Mouse (Mus musculus) gastrocnemius, adult 18-20 months (tissue): Measurements from ENCODE around the gene Cab39l. TPM values are rescaled to one million over a fixed set of nuclear protein-coding genes. Genes with fewer than 3 reads are reported as not detected.
A peak's percentile ranks its signal among the peaks of the same experiment; 100 is the strongest.
"Not testable (repeated sequence)": the region's sequence is repeated elsewhere in the genome, so short reads cannot be mapped to it uniquely, and the experiment has no call there.

Experiments used
- DNase-seq: peaks from one replicate; pipeline ENCODE4 v3.0.0; 2021; ENCODE audit warnings: low spot score
- long read RNA-seq, 2 experiments: library from polyadenylated mRNA; stranded (forward); transcript quantifications; one replicate each; pipeline ENCODE4 v2.0.0; 2021
- total RNA-seq, 2 experiments: library from RNA; stranded (reverse); gene quantifications; 2 replicates each; pipeline ENCODE4 v1.2.3; 2021

The Cab39l gene
- 10 to 100 TPM; 22.5 to 23.6 TPM for total RNA-seq
- long read RNA-seq, experiment 1, transcript Cab39l-201 (11 exons, 3,037 nt), result major isoform, 14 of 60 reads
- long read RNA-seq, experiment 1, partial matches to known transcripts, result 4 of 60 reads
- long read RNA-seq, experiment 1, other reads (novel, unspliced or antisense), result 42 of 60 reads
- long read RNA-seq, experiment 2, transcript Cab39l-201 (11 exons, 3,037 nt), result major isoform, 16 of 50 reads
- long read RNA-seq, experiment 2, partial matches to known transcripts, result 3 of 50 reads
- long read RNA-seq, experiment 2, other reads (novel, unspliced or antisense), result 31 of 50 reads

DNA sequence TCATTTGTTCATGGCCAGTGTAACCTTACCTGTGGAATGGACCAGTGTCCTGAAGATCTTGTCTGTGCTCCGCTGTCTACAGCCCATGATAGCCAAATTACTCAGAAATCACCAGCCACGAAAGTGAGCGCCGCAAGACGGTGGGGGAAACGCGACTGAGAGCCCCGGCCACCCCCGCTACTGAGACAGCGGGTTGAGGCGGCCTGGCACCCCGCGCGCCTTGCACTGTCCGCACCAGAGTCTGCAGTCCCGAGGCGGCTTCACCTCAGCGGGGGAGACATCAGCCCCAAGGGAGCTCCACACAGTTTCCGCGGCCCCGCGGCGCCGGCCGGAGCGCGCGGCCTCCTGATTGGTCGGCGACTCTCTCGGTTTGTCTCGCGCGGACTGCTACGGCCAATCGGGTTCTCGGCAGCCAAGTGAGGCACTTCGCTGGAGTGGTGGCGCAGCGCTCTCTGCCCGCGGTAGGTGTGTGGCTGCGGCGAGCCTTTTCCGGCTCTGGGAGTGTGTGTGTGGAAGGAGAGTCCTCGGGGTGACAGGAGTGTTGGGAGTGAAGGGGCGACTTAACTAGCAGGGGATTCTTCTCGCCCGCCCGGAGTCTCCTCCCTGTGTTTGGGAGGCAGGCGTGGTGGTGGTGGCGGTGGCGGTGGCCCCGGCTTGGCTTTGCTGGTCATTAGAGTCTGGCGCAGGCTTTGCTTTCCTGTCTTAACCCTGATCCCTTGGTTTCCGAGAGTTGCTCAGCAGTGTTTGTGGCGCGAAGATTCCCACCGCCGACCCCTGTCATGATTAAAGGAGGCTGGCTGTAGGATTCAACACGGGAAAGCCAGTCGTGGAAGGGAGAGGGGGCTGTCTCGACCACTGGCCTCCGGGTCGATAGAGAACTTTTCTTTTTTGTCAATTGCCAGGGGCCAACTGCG, at the start of gene Cab39l, which contains the start of gene Setdb2:
TSS of gene Cab39l (plus strand) at position 415 of the 914 bp plus-strand sequence.
TSS of gene Setdb2 (minus strand) at position 327 of the 914 bp plus-strand sequence.
- peak; percentile 95 for DNase-seq

DNA sequence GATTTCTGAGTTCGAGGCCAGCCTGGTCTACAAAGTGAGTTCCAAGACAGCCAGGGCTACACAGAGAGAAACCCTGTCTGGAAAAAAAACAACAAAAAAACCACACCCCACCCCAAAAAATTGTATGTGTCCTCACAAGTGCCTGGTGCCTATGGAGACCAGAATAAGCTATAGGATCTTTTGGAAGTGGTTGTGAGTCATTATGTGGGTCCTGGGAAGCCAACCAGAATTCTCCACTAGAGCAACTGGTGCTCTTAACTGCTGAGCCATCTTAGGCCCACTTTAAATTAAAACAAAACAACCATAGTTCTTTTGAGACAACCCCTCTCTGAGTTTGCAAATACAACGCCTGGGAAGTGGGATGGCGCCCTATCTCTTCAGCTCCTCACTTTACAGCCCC, 45.5 kb upstream of the Cab39l start, which contains the start of gene Phf11c:
TSS of gene Phf11c (minus strand) at position 101 of the 400 bp plus-strand sequence.
- DNase-seq, result no peak

DNA sequence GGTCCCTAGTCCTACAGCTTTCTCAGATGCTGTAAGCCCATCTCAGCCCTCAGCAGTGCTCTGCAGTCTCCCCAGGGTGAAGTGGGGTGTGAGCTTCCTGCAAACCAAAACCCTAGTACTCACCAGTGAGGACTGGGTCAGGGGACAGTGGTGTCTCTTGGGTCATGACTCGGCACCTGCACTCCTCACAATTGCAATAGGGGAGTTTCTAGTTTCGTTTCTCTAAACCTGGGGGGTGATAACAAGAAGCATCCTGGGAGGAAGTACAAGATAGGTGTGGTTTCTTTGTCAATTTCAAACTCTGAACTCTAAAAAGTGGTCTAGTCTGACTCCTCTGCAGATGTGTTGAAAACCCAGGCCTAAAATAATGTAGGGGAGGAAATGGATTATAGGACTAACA, 43.8 kb upstream of the Cab39l start:
- no peak for DNase-seq

DNA sequence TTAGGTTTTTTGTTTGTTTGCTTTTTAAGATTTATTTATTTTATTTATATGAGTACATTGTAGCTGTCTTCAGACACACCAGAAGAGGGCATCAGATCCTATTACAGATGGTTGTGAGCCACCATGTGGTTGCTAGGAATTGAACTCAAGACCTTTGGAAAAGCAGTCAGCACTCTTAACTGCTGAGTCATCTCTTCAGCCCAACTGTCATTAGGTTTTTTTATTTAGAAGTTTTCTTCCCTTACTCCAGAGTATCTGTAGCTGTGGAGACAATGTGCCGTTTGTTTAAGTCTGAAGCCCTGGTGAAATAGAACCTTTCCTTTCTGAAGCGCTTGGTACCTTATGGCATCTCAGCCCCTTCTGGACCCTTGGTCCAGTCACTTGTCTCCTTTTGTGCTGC, 25.8 kb upstream of the Cab39l start:
- DNase-seq, result not testable (repeated sequence)

DNA sequence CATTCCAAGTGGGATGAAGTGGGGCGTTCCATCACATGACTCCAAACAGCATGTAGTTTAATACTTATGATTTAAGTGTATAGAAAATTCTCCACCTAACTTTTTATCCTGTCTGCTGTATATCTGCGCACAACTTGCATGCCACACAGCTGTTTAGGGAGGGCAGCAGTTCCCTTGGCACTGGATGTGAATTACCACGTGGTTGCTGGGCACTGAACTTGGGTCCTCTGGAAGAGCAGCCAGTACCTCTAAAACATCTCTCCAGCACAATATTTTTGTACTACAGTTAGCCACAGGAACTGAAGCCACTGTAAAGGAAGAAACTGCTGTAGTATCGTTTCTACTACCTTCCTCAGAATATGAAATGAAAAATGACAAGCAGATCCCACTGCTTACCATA, 22.6 kb upstream of the Cab39l start:
- DNase-seq, result peak; percentile 7

DNA sequence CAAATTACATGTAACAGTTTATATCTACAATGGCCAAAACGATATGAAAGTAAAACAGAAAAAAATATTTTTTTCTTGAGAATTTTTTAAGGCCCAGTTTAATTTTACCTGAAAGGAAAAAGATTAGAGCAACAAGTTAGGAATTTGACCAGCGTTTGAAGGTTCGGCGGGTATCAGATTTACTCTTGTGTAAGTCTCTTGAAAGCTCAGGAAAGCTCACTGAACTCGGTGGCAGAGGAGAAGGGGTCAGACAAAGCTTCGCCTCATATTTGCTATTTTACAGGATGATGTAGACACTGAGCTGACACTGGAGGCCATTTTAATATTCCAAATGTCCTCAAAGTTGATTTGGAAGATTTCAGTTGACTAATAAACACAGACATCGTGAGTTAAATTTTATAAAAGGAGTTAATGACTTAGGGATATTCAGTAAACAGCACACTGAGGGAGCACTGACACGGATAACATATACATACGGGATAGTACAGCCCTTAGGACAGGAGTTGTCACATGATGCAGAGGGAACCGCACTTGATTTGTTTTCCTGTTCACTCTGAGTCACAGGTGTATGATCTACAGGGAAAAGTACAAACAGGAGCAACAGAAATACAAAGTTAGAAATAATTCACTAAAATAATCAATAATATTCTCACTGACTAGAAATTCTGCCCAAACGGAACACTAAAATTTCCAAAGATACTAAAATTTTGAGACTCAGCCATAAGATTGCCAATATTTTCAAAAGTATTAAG, 17.7 kb upstream of the Cab39l start:
- no peak for DNase-seq

DNA sequence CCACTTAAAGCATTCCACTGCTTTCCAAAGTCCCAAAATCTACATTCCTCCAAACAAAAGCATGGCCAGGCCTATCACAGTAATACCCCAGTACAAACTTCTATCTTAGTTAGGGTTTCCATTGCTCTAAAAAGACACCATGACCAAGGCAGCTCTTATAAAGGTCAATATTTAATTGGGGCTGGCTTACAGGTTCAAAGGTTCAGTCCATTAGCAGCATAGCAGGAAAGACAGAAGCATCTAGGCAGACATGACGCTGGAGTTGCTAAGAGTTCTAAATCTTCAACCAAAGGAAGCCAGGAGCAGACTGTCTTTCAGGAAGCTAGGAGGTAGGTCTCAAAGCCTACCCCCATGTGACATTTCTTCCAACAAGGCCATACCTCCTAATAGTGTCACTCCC, 10.2 kb upstream of the Cab39l start:
- no peak for DNase-seq

DNA sequence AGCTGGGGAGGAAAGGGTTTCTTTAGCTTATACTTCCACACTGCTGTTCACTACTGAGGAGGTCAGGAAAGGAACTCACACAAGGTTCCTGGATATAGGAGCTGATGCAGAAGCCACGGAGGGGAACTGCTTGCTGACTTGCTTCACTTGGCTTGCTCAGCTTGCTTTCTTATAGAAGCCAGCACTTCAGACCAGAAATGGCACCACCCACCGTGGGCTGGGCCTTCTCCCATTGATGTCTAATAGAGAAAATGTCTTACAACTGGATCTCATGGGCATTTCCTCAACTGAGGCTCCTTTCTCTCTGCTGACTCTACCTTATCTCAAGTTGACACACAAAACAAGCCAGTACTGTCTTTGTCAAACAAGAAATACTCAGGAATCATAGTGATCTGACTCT, 6.9 kb upstream of the Cab39l start:
- no peak for DNase-seq

- no peak for DNase-seq
Measured at GRCm38 (mm10) chr14:59435206-59435605, 5.6 kb upstream of the Cab39l start.

DNA sequence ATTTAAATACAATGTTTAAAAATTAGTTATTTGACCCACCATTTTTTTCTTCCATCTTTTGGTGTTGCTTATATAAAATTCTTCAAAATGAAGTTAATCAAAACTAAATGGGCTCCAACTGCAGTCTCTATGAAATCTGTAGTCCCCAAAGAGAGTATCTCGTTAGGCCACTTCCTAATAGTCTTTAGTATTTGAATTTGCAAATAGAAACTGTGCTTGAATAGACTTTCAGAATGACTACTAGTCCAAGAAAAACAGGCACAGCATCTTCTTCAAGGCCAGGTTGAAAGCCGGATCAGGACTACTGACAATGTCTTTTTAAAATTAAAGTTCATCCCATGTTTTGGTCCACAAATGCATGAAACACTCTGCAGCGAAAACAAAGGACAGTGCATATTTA, 3.4 kb upstream of the Cab39l start:
- DNase-seq, result no peak

DNA sequence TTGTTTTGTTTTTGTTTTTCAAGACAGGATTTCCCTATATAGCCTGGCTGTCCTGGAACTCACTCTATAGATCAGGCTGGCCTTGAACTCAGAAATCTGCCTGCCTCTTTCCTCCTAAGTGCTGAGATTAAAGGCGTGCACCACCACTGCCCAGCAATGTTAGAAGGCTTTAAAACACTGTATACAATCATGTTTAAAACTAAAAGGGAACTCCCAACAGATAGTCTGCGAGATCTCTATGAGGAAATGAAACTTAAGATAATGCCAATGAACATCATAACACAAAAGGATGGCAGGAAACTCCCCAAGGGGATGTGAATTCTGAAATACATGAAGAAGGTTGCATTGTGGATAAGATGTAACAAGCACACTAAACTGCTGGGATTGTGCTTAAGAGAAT, 2.3 kb upstream of the Cab39l start:
- no peak for DNase-seq

DNA sequence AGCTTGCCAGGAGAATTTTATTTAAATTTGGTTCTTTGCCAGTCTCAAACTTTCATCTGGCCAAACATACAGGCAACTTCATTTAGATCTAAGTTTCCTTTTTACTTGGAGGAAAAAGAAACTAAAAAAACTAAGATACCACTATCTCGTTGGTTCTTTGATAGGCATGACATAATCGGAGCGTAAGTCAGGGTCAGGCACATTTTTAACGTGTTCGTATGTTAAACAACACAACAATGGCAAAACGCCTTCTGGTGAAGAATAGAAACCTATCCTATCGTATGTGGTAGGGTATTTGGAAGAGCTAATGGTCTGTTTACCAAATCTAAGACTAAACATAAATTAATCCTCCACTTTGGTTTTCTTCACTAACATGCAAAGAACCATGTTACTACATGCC, 733 bp upstream of the Cab39l start:
- DNase-seq, result no peak

GRCm38 (mm10) chr14:59441472-59441805, 667 bp downstream of the Cab39l start:
- DNase-seq, result no peak

GRCm38 (mm10) chr14:59445421-59445820, 4.6 kb downstream of the Cab39l start:
- DNase-seq, result no peak

GRCm38 (mm10) chr14:59447981-59448380, 7.2 kb downstream of the Cab39l start:
- no peak for DNase-seq

GRCm38 (mm10) chr14:59466503-59466902, 25.7 kb downstream of the Cab39l start:
- no peak for DNase-seq

- peak; percentile 15 for DNase-seq
Measured at GRCm38 (mm10) chr14:59467798-59468197, 27.0 kb downstream of the Cab39l start.

DNA sequence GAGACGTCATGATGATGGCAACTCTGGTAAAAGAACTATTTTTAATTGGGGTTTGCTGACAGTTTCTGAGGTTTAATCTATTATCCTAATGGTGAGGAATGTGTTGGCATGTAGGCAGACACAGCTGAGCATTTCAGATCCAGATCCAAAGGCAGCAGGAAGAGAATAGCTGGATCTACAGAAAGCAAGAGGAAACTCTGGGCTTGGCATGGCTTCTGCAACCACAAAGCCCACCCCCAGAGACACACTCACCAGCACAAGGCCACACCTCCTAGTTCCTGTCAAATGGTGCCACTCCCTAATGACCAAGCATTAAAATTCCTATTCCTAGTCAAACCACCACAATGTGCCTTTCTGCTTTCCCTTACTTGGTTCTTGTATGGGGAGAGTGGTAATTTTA, 30.0 kb downstream of the Cab39l start:
- no peak for DNase-seq

- DNase-seq, result peak; percentile 34
Measured at GRCm38 (mm10) chr14:59478699-59479098, 37.9 kb downstream of the Cab39l start.

DNA sequence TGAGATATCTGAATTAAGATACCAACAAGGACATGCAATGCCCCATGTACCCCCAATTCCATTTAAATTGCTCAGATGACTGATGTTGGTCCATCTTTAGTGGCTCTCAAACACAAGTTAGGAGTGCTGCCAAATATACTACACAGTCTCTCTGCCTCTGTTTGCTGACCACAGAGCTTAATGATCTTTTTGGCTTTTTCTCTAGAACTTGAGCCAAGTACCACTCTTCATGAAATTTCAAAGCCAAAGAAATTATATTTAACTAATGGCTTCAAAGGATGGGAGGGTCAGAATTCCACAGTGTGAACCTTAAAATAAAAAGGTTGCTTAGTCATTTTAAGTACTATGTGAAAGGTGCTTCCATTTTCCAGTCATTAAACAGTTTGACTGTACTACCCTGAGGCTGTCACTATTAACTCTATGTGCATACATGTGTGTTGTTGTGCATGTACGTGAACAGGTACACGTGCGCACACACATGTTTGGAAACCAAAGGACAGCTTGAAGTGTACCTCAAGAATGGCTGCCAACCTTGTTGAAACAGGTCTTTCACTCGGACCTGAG, 44.6 kb downstream of the Cab39l start:
- no peak for DNase-seq

- no peak for DNase-seq
Measured at GRCm38 (mm10) chr14:59492376-59492775, 51.6 kb downstream of the Cab39l start.

- DNase-seq, result no peak
Measured at GRCm38 (mm10) chr14:59497928-59498327, 57.2 kb downstream of the Cab39l start.
